Mouse (Mus musculus) cortical plate, adult 2 months (tissue): ENCODE data around the gene Prdm16. TPM values are rescaled to one million over a fixed set of nuclear protein-coding genes. Genes with fewer than 3 reads are reported as not detected.

Experiments
- H3K27ac ChIP-seq: fragments of 200-500 bp; 2 replicates; pipeline ENCODE4 v1.5.1; 2012; ENCODE audit warnings: low read length, control low read depth, inconsistent platforms; ENCODE audit not compliant: insufficient read depth
- H3K4me1 ChIP-seq: fragments of 200-500 bp; 2 replicates; pipeline ENCODE4 v1.6.1; 2011; ENCODE audit warnings: low read length; ENCODE audit not compliant: control insufficient read depth, insufficient read depth
- H3K4me3 ChIP-seq: fragments of 200-500 bp; 2 replicates; pipeline ENCODE4 v1.5.1; 2011; ENCODE audit warnings: mild to moderate bottlenecking, low read length, control low read depth; ENCODE audit not compliant: insufficient read depth
- CTCF ChIP-seq: fragments of 200-500 bp; IDR thresholded peaks from 2 replicates; pipeline ENCODE4 v1.5.1; 2011; ENCODE audit warnings: mild to moderate bottlenecking, control low read depth, low read length; ENCODE audit not compliant: insufficient read depth; ENCODE audit errors: extremely low read depth
- POLR2A ChIP-seq: fragments of 200-500 bp; IDR thresholded peaks from 2 replicates; pipeline ENCODE4 v1.6.1; 2011; ENCODE audit warnings: mild to moderate bottlenecking, low read length, control low read depth; ENCODE audit not compliant: insufficient read depth; ENCODE audit errors: extremely low read depth
- polyA plus RNA-seq: library from polyadenylated mRNA; depleted of rRNA; stranded (reverse); fragments of >200 nt; gene quantifications from 2 replicates; pipeline ENCODE4 v1.2.3, GENCODE M21; 2012

The Prdm16 gene
- polyA plus RNA-seq, 1 experiment: 5.4 TPM

- Histone ChIP-seq H3K4me1 (peaks cover 6% of the 10 kb centered on the region; the same call in 1 of the 2 replicates), H3K27ac (no peak overlapping the region), H3K4me3 (no peak overlapping the region)
- TF ChIP-seq CTCF: no peak
- no peak for TF ChIP-seq POLR2A
These were observed 233.7 kb downstream of the Prdm16 start for GRCm38 (mm10) chr4:154402948-154403347.

GRCm38 (mm10) chr4:154401982-154402932 lies 234.4 kb downstream of the Prdm16 start:
- no peak for TF ChIP-seq CTCF
- Histone ChIP-seq H3K27ac (no peak overlapping the region), H3K4me3 (no peak overlapping the region), H3K4me1 (peaks cover 6% of the 10 kb centered on the region; the same call in 1 of the 2 replicates)

- Histone ChIP-seq H3K4me3 (no peak overlapping the region), H3K27ac (no peak overlapping the region), H3K4me1 (peaks cover 6% of the 10 kb centered on the region; the same call in 1 of the 2 replicates)
- TF ChIP-seq POLR2A (no peak), CTCF (no peak)
These were observed 235.3 kb downstream of the Prdm16 start for GRCm38 (mm10) chr4:154401379-154401778.

GRCm38 (mm10) chr4:154400256-154401171 lies 236.2 kb downstream of the Prdm16 start:
- H3K27ac ChIP-seq: no peak overlapping the region
- TF ChIP-seq POLR2A (no peak), CTCF (no peak)
- no peak overlapping the region for H3K4me3 ChIP-seq
- H3K4me1 ChIP-seq: peaks cover 6% of the 10 kb centered on the region; the same call in 1 of the 2 replicates

- Histone ChIP-seq H3K27ac (no peak overlapping the region), H3K4me1 (peaks cover 6% of the 10 kb centered on the region; the same call in 1 of the 2 replicates), H3K4me3 (no peak overlapping the region)
- TF ChIP-seq POLR2A: no peak
- TF ChIP-seq CTCF: no peak
These were observed 237.0 kb downstream of the Prdm16 start for GRCm38 (mm10) chr4:154399634-154400033.

GRCm38 (mm10) chr4:154396652-154397301 lies 239.9 kb downstream of the Prdm16 start:
- no peak overlapping the region for H3K27ac ChIP-seq
- no peak overlapping the region for H3K4me3 ChIP-seq
- H3K4me1 ChIP-seq: peaks cover 2% of the 10 kb centered on the region; the same call in 1 of the 2 replicates
- TF ChIP-seq CTCF (no peak), POLR2A (no peak)

- peak overlapping the region; percentile 51; the same call in 1 of the 2 replicates for H3K27ac ChIP-seq
- H3K4me1 ChIP-seq: no peaks in the 10 kb centered on the region
- H3K4me3 ChIP-seq: no peak overlapping the region
- TF ChIP-seq POLR2A (no peak), CTCF (no peak)
These were observed 242.4 kb downstream of the Prdm16 start for GRCm38 (mm10) chr4:154394123-154394722.

- Histone ChIP-seq H3K4me1 (no peaks in the 10 kb centered on the region), H3K27ac (peak overlapping the region; percentile 51), H3K4me3 (no peak overlapping the region)
- no peak for TF ChIP-seq POLR2A
- TF ChIP-seq CTCF: peak; percentile 52
These were observed 243.2 kb downstream of the Prdm16 start for GRCm38 (mm10) chr4:154393196-154394122.
